Mouse (Mus musculus) ES-E14 (cell line): ENCODE measurements at regions not wholly inside any gene's neighbourhood (a gene's known extent, or its start where the extent isn't known, plus 50 kb on each side); places are given as distances from the start of the nearest gene placed in this dataset.

Experiments used
- HCFC1 ChIP-seq: IDR thresholded peaks from 2 replicates; pipeline ENCODE4 v1.6.1; 2012; ENCODE audit warnings: low read length, inconsistent platforms, borderline replicate concordance; ENCODE audit not compliant: insufficient read depth
- MAFK ChIP-seq: IDR thresholded peaks from 2 replicates; pipeline ENCODE4 v1.6.1; 2014; ENCODE audit warnings: mild to moderate bottlenecking, low read depth, low read length, inconsistent platforms; ENCODE audit not compliant: insufficient read depth
- ZC3H11A ChIP-seq: IDR thresholded peaks from 2 replicates; pipeline ENCODE4 v1.6.1; 2012; ENCODE audit warnings: low read depth, mild to moderate bottlenecking, inconsistent platforms, low read length, borderline replicate concordance
- ZNF384 ChIP-seq: IDR thresholded peaks from 2 replicates; pipeline ENCODE4 v1.6.1; 2012; ENCODE audit warnings: low read depth, low read length, inconsistent platforms

DNA sequence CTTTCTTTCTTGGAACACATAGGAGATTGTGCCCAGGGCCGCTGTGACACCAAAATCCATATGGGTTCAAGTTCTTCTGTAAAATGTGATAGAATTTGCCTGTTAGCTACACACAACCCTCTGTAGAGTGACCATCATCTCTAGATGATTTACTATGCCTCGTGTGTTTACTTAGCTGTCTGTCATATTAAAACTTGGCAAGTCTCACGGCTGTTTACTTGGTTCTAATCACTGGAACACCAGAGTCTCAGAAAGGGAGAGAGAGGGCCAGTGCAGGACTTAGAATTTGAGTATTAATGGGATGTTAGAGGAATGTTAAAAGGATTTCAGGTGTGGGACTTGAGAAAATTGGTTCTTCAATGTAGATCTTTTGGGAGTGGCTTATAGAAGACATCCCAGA lies 248.6 kb upstream of the Gm5148 start:
- TF ChIP-seq ZNF384 (no peak), ZC3H11A (no peak), HCFC1 (no peak), MAFK (no peak)
